Mouse (Mus musculus): ENCODE results near the gene Spen. TPM values are rescaled to one million over a fixed set of nuclear protein-coding genes. Genes with fewer than 3 reads are reported as not detected.

The Spen gene
- polyA plus RNA-seq, 1 experiment from 2014 or later: 12.4 TPM

- ATAC-seq (ENCODE audit: insufficient number of reproducible peaks, low FRiP score, low TSS enrichment, low read depth): no peak
- WGBS: 53% methylated on average over 14 of the region's 14 CpGs
- Histone ChIP-seq H3K9me3 (ENCODE audit: control insufficient read depth, low read length) (no peaks in the 10 kb centered on the region), H3K9ac (ENCODE audit: low read length) (no peak overlapping the region), H3K4me3 (ENCODE audit: low read depth, low read length) (no peak overlapping the region), H3K4me1 (ENCODE audit: control insufficient read depth, insufficient read depth, low read length) (peaks cover 13% of the 10 kb centered on the region), H3K36me3 (ENCODE audit: control insufficient read depth, insufficient read depth, low read length) (no peaks in the 10 kb centered on the region), H3K4me2 (ENCODE audit: low read depth, severe bottlenecking) (no peak overlapping the region), H3K27me3 (ENCODE audit: control insufficient read depth, insufficient read depth, low read length) (peaks cover 3% of the 10 kb centered on the region; the same call in 1 of the 2 replicates), H3K27ac (replicated peaks; ENCODE audit: low read depth, low read length) (no peak overlapping the region)
- DNase-seq (ENCODE audit: low spot score): no peak
These were observed 117.0 kb downstream of the Spen start for GRCm38 (mm10) chr4:141421423-141421822.

GRCm38 (mm10) chr4:141420886-141421285 is 117.5 kb downstream of the Spen start:
- no peak for ATAC-seq (ENCODE audit: insufficient number of reproducible peaks, low FRiP score, low TSS enrichment, low read depth)
- DNase-seq (ENCODE audit: low spot score): no peak
- H3K9me3 ChIP-seq (ENCODE audit: control insufficient read depth, low read length): no peaks in the 10 kb centered on the region
- peaks cover 13% of the 10 kb centered on the region for H3K4me1 ChIP-seq (ENCODE audit: control insufficient read depth, insufficient read depth, low read length)
- no peak overlapping the region for H3K27ac ChIP-seq (replicated peaks; ENCODE audit: low read depth, low read length)
- peaks cover 2% of the 10 kb centered on the region; the same call in 1 of the 2 replicates for H3K27me3 ChIP-seq (ENCODE audit: control insufficient read depth, insufficient read depth, low read length)
- no peak overlapping the region for H3K9ac ChIP-seq (ENCODE audit: low read length)
- H3K4me3 ChIP-seq (ENCODE audit: low read depth, low read length): no peak overlapping the region
- H3K36me3 ChIP-seq (ENCODE audit: control insufficient read depth, insufficient read depth, low read length): no peaks in the 10 kb centered on the region
- 40% methylated on average over 9 of the region's 9 CpGs for WGBS
- no peak overlapping the region for H3K4me2 ChIP-seq (ENCODE audit: low read depth, severe bottlenecking)

GRCm38 (mm10) chr4:141420192-141420829 is 118.1 kb downstream of the Spen start, which contains the start of gene Hspb7:
Hspb7 (plus strand) TSS chr4:141420779.
- WGBS: 50% methylated on average over 9 of the region's 9 CpGs
- Histone ChIP-seq H3K9me3 (ENCODE audit: control insufficient read depth, low read length) (no peaks in the 10 kb centered on the region), H3K36me3 (ENCODE audit: control insufficient read depth, insufficient read depth, low read length) (no peaks in the 10 kb centered on the region), H3K4me3 (ENCODE audit: low read depth, low read length) (no peak within 1 kb of the TSS), H3K9ac (ENCODE audit: low read length) (no peak within 1 kb of the TSS), H3K4me1 (ENCODE audit: control insufficient read depth, insufficient read depth, low read length) (0 out of 2 replicates have a peak, but pooled peaks cover 9% of the 10 kb centered on the region), H3K27me3 (ENCODE audit: control insufficient read depth, insufficient read depth, low read length) (no peaks in the 10 kb centered on the region), H3K4me2 (ENCODE audit: low read depth, severe bottlenecking) (no peak within 1 kb of the TSS), H3K27ac (replicated peaks; ENCODE audit: low read depth, low read length) (no peak within 1 kb of the TSS)
- ATAC-seq (ENCODE audit: insufficient number of reproducible peaks, low FRiP score, low TSS enrichment, low read depth): no peak
- no peak for DNase-seq (ENCODE audit: low spot score)

GRCm38 (mm10) chr4:141419398-141420191 is 118.8 kb downstream of the Spen start:
- Histone ChIP-seq H3K9ac (ENCODE audit: low read length) (no peak overlapping the region), H3K9me3 (ENCODE audit: control insufficient read depth, low read length) (no peaks in the 10 kb centered on the region), H3K36me3 (ENCODE audit: control insufficient read depth, insufficient read depth, low read length) (no peaks in the 10 kb centered on the region), H3K27me3 (ENCODE audit: control insufficient read depth, insufficient read depth, low read length) (no peaks in the 10 kb centered on the region), H3K27ac (replicated peaks; ENCODE audit: low read depth, low read length) (no peak overlapping the region), H3K4me2 (ENCODE audit: low read depth, severe bottlenecking) (no peak overlapping the region), H3K4me1 (ENCODE audit: control insufficient read depth, insufficient read depth, low read length) (0 out of 2 replicates have a peak, but pooled peaks cover 9% of the 10 kb centered on the region), H3K4me3 (ENCODE audit: low read depth, low read length) (no peak overlapping the region)
- ATAC-seq (ENCODE audit: insufficient number of reproducible peaks, low FRiP score, low TSS enrichment, low read depth): no peak
- DNase-seq (ENCODE audit: low spot score): no peak
- WGBS: 60% methylated on average over 27 of the region's 27 CpGs

Other genes starting within 250 kb of the Spen start
- 2.2 and 2.4 TPM in 2 replicates for gene Epha2, start 237.4 kb downstream of the Spen start, polyA plus RNA-seq (2014; fragmentation: Nextera tagmentation; extraction: Ambion mirVana)
- gene Fam131c, start 170.4 kb downstream of the Spen start, polyA plus RNA-seq (2014; fragmentation: Nextera tagmentation; extraction: Ambion mirVana): 0.34 and 0.57 TPM in 2 replicates
- gene Clcnka, start 139.9 kb downstream of the Spen start, polyA plus RNA-seq (2014; fragmentation: Nextera tagmentation; extraction: Ambion mirVana): 0.21 and 0.33 TPM in 2 replicates
- gene Clcnkb, start 122.6 kb downstream of the Spen start, polyA plus RNA-seq (2014; fragmentation: Nextera tagmentation; extraction: Ambion mirVana): not detected in 2 replicates
- 0.34 and 0.41 TPM in 2 replicates for gene Hspb7, start 117.8 kb downstream of the Spen start, polyA plus RNA-seq (2014; fragmentation: Nextera tagmentation; extraction: Ambion mirVana)
- not detected in 2 replicates for gene Srarp, start 102.5 kb downstream of the Spen start, polyA plus RNA-seq (2014; fragmentation: Nextera tagmentation; extraction: Ambion mirVana)
- 44.2 and 49.2 TPM in 2 replicates for gene Zbtb17, start 93.9 kb downstream of the Spen start, polyA plus RNA-seq (2014; fragmentation: Nextera tagmentation; extraction: Ambion mirVana)
- 67.2 and 73.2 TPM in 2 replicates for gene Fblim1, start 67.5 kb upstream of the Spen start, polyA plus RNA-seq (2014; fragmentation: Nextera tagmentation; extraction: Ambion mirVana)
- gene Tmem82, start 80.0 kb upstream of the Spen start, polyA plus RNA-seq (2014; fragmentation: Nextera tagmentation; extraction: Ambion mirVana): 0.27 and 0.60 TPM in 2 replicates
- gene Slc25a34, start 85.2 kb upstream of the Spen start, polyA plus RNA-seq (2014; fragmentation: Nextera tagmentation; extraction: Ambion mirVana): not detected in 2 replicates
- 3.9 and 4.4 TPM in 2 replicates for gene Plekhm2, start 126.3 kb upstream of the Spen start, polyA plus RNA-seq (2014; fragmentation: Nextera tagmentation; extraction: Ambion mirVana)
- gene Rsc1a1, start 147.0 kb upstream of the Spen start, polyA plus RNA-seq (2014; fragmentation: Nextera tagmentation; extraction: Ambion mirVana): 1.4 and 3.5 TPM in 2 replicates
- gene Ddi2, start 184.8 kb upstream of the Spen start, polyA plus RNA-seq (2014; fragmentation: Nextera tagmentation; extraction: Ambion mirVana): 22.4 and 25.9 TPM in 2 replicates
- 0.11 TPM in 1 of 2 replicates, not detected in the other for gene Agmat, start 208.1 kb upstream of the Spen start, polyA plus RNA-seq (2014; fragmentation: Nextera tagmentation; extraction: Ambion mirVana)